Mouse (Mus musculus) hematopoietic stem cell, adult 5-6 weeks (primary cell): ENCODE data around the gene Poc1a. TPM values are rescaled to one million over a fixed set of nuclear protein-coding genes. Genes with fewer than 3 reads are reported as not detected.

Source experiments
- ATAC-seq, 2 experiments: fragments of 125-278 bp in 1 of 2; replicated peaks in 1 of 2; 2 replicates each; pipeline ENCODE4 v1.8.0; 2016 to 2017; ENCODE audit warnings: inconsistent platforms in 2 of 2, mild to moderate bottlenecking in 2 of 2, moderate number of reproducible peaks in 2 of 2, low read depth in 1 of 2, moderate TSS enrichment in 1 of 2; ENCODE audit not compliant: low FRiP score in 2 of 2, poor library complexity in 2 of 2, severe bottlenecking in 2 of 2, insufficient read depth in 1 of 2, low TSS enrichment in 1 of 2
- total RNA-seq: library from RNA; stranded (forward); fragments of 172-1452, 232-1000 nt; gene quantifications from 2 replicates; pipeline ENCODE4 v1.2.3, GENCODE M21; 2017

Gene Poc1a
- total RNA-seq: 13.9 and 14.8 TPM in 2 replicates

DNA sequence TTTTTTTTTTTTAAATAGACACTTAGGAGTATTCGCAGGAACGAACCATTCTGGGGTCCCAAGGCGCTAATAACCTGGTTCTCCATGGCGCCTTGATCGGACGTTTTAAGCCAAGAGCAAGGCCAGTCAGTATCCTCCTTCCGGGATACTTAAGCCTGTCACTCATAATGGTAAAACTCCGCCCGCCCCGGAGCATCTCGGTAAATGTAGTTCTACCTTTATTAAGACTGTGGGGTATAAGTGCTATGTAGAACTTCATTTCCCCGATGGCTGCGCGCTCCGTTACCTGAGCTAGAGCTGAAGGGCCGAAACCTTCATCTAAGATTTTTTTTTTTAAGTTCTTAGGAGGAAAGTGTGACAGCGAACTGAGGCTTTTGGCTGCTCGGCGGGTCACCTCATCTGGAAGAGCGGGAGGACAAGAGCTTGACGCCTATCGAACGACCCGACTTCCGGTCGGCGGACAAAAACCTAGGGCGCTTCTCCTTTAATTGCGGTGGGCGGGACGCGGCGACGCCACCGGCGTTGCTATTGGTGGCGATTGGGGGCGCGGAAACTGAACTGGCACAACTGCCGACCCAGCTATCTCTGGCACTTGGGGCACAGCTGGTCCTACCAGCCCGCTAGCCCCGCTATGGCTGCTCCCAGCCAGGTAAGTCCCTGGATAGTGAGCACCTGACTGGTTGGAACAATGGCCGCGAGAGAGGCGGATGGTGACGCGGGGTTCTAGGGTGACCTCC is at the start of gene Poc1a:
Gene Poc1a (plus strand): TSS at position 254 of the 737 bp plus-strand sequence.
- ATAC-seq: peak; percentile 95 to 98

DNA sequence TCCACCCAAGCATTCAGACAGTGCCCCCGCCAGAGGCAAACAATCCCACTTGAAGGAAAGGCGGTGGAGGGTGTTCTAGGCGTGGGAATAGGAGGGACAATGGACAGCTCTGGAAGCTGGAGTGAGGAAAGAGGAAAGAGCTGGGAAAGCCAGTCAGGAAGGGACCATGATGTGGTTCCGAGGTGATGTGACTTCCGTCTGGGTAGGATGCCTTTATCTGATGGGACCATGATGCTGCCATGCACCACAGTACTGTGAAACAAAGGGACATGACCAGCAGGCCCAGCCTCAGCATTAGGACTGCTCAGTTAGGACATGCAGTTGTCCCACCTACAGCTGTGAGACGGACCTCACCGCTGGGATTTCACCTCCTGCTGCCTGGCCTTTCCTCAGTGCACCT is 49.6 kb upstream of the Poc1a start:
- ATAC-seq: no peak

DNA sequence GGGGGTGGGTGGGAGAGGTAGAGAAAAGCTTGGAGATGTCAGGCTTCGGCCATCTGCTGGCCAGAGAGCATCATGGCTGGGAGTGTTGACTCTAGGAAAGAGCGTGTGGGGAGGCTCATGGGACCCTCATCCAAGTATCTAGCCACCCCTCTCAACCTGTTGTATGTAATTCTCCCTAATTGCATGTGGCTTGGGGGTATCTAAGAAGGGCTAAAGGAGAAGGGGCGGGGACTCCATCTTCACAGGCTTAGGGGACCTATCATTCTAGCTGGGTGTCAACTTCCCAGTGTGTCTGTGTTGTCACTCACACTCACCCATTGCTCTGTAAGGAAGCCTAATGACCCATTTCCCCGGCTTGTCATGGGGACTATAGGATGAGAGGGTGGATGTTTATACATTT is 49.0 kb upstream of the Poc1a start:
- ATAC-seq: no peak

GRCm38 (mm10) chr9:106232956-106233355 is 47.9 kb upstream of the Poc1a start:
- ATAC-seq: no peak

- no peak for ATAC-seq
Measured at GRCm38 (mm10) chr9:106233953-106234352, 46.9 kb upstream of the Poc1a start.

- no peak for ATAC-seq
Measured at GRCm38 (mm10) chr9:106235194-106235830, 45.5 kb upstream of the Poc1a start.

GRCm38 (mm10) chr9:106236156-106236817 is 44.6 kb upstream of the Poc1a start:
- no peak for ATAC-seq

DNA sequence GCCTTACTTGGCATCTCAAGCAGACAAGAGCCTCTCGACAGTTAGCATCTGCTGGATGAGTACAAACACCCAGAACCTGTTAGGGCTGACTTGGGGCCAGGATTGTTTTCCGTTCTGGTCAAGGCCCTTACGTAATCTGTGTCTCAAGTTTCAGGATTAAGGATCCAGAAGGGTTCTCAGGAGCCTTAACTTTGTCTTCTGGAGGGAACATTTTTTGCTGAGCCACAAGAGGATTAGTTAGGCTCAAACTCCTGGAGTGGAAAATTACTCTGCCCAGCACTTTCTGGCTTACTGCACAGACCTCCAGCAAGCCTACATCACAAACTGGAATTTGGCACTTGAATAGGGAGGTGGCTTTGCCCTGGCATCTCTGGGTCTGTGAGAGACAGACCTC is 44.0 kb upstream of the Poc1a start:
- ATAC-seq: no peak

GRCm38 (mm10) chr9:106237401-106237800 is 43.5 kb upstream of the Poc1a start:
- ATAC-seq: no peak

GRCm38 (mm10) chr9:106237878-106238277 is 43.0 kb upstream of the Poc1a start:
- no peak for ATAC-seq

DNA sequence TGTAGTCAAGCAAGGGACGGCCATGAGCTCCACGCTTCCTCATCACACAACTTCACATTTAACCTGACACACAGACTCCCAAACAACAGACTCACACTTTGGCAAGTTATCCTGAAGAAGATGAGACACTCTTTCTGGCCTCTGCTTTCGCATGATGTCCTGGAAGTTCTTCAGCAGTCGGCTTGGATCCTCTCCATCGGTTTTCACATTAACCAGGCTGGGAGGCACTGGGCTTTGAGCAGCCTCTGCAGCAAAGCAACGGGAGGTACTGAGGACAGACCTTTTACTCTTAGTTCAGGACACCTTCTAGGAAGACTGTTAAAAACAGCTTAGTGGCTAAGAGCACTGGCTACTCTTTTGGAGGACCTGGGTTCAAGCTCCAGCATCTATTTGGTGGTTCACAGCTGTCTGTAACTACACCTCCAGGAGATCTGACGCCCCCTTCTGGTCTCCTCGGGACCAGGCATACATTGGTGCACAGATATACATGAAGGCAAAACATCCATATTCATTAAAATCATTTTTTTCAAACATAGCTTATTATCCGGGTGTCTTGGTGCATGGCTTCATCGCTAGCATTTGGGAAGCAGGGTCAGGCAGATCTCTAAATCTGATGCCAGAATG is 39.2 kb upstream of the Poc1a start:
- ATAC-seq: no peak

GRCm38 (mm10) chr9:106242813-106243488 is 37.9 kb upstream of the Poc1a start:
- peak; percentile 62 to 67 for ATAC-seq

GRCm38 (mm10) chr9:106249550-106249949 is 31.3 kb upstream of the Poc1a start:
- ATAC-seq: no peak

DNA sequence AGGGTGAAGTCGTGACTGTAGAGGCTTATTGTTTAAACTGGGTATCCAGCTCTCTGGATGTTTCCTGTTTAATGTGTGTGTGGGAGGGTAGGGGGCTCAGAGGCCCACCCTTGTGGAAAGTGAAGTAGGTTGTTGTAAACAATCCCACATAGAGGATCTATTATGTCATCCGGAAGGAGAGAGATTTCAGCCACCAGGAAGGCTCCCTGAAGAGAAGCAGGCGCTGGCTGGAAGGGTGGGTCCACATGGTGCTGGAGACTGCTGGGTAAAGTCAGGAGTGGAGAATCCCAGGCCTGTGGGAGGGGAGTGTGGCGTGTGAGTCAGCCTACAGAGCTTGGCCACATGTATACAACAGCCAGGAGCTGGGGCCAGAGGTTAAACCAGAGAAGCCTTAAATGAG is 30.6 kb upstream of the Poc1a start:
- ATAC-seq: no peak

DNA sequence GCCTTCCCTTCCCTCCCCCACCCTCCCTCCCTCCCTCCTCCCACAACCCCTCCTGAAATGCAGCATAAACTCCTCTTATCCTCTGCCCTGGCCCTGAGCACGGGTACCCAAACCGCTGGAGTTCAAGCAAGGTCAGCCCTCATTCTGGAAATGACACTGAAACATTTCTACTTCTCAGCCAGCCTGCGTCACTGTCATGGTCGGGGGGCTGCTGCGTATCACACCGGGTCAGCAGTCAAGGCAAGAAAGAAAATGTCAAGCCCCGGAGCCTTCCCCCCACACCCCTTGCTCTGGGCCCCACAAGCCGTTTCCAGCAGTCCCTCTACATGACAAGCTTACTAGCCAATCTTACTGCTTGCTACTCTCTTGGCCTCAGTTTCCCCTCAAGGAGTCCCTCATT is 29.8 kb upstream of the Poc1a start:
- no peak for ATAC-seq

DNA sequence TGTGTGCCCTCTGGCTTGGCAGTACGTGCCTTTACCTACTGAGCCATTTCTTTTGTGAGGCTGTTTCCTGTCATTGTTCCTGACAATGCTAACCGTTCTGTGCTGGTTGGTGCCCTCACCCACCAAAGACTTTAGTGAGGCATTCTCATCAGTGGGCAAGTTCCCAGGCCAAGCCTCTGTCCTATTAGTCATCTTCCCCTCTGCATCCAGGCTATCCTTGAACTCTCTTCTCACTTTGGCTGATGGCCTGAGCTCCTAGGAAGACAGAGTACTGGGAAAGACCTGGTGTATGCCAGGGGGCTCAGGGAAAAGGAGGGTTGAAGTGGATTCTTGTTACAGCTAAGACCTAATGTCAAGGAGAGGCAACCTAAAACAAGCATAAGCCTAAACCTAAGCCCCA is 26.9 kb upstream of the Poc1a start:
- ATAC-seq: no peak

DNA sequence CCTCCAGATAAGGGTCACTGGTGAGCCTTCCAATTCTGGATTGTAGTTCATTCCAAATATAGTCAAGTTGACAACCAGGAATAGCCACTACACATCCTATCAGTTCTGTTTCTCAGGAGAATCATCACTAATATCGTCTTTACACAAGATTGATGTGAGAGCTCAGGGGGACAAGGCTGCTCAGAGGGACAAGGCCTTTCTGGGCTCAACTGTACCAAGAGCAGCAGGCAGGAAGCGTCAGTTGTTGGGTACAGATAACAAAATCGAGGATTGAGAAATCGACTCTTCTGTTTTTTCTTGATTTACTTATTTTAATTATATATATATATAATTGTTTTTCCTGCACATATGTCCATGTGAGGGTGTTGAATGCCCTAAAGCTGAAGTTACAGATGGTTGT is 22.4 kb upstream of the Poc1a start:
- no peak for ATAC-seq

DNA sequence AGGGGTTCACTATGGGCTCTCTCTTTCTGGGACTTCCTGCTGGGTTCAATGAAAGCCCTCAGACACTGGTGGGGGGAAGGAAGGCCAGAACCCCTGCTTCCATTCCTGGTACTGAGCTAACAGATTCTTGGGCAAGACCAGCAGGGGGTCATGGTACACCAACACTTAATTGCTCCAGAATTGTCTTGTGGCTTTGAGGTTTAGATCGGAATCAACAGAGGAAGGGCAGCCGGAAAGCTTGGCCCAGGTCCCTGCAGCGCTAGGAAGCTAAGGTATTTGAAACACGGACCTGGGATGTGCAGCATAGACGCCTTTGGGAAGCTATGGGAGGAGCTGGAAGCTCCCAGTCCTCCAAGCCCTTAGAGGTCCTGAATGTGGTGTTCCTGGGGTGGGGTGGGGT is 21.9 kb upstream of the Poc1a start:
- peak; percentile 78 to 86 for ATAC-seq
